Mouse (Mus musculus) ES-E14 (cell line): ENCODE measurements at regions not wholly inside any gene's neighbourhood (a gene's known extent, or its start where the extent isn't known, plus 50 kb on each side); places are given as distances from the start of the nearest gene placed in this dataset.

Experiments used
- ZC3H11A ChIP-seq: IDR thresholded peaks from 2 replicates; pipeline ENCODE4 v1.6.1; 2012; ENCODE audit warnings: low read depth, mild to moderate bottlenecking, inconsistent platforms, low read length, borderline replicate concordance
- ZNF384 ChIP-seq: IDR thresholded peaks from 2 replicates; pipeline ENCODE4 v1.6.1; 2012; ENCODE audit warnings: low read depth, low read length, inconsistent platforms

GRCm38 (mm10) chr4:32171291-32171690 lies 67.3 kb upstream of the Bach2 start:
- TF ChIP-seq ZC3H11A (no peak), ZNF384 (no peak)
